Mouse (Mus musculus) c-Kit-positive CD71-positive TER-119-positive erythroid progenitor cells, embryonic 14.5 days (primary cell): ENCODE data around the gene Trank1.

Experiments used
- DNase-seq: peaks from one replicate; pipeline ENCODE4 v3.0.0-alpha.2; 2013; ENCODE audit warnings: low spot score

The Trank1 gene

DNA sequence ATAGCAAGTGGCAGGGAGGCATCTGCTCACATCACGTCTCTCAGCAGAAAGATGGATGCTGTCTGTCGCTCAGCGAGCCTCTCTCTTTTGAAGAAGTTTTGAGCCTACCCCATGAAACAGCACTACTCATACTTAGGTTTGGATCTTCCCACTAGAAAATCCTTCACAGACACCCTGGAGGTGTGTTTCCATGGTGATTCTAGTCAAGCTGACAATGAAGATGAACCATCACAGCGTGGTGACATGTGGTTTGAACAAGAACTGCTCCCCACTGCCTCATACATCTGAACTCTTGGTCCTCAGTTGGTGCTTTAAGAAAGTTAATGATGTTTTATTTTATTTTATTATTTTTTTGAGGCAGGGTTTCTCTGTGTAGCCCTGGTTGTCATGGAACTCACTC lies 114.4 kb downstream of the Trank1 start:
- no peak for DNase-seq

DNA sequence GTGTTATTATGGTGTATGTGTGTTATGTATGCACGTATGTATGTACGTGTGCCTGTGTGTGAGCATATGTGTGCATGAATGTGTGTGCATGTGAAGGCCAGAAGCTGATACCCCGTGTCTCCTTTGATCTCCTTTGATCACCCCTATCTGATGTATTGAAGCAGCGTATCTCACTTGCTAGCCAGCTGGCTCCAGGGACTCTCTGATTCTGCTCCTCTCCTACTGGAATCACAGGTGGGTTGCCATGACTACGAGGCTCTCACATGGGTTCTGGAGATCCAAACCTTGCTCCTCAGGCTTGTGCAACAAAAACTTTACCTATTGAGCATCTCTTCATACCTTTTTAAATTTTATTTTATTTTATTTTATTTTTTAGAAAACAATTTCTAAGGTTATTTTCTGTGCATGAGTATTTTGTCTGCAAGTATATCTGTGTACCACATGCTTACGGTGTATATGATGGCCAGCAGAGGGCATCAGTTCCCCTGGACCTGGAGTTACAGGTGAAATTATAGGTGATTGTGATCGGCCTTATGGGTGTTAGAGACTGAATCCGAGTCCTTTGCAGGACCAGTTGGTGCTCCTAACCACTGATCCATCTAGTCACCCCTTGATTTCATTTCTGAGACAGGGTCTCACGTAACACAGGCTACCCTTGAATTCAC lies 116.5 kb downstream of the Trank1 start:
- no peak for DNase-seq

DNA sequence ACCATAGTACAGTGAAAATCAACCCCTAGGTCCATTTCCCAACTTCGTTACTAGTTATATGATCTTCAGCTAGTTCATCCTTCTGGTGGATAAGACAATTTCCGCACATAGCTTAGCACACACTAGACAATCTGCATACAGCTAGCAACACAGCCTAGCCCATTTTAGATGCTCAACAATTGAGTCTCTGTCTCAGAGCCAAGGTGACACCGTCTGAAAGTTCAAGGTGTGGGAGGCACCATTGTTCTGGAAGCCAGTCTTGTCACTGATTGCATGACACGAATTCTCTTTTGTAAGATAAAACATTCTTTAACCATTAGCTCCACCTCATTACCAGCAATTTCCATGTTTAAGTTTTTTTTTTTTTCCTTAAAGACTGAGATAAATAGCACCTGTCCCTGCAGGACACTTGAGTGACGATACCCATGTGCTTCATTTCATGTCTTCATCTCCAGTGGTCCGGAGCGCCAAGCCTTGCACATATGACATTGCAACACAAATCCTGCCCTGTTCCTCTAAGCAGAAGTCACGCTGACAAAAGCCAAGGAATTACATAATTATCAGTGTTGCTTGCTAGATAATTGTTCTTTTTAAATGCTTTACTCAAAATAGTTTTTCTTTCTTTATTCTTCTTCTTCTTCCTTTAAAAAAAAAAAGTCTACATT lies 117.3 kb downstream of the Trank1 start:
- DNase-seq: no peak

DNA sequence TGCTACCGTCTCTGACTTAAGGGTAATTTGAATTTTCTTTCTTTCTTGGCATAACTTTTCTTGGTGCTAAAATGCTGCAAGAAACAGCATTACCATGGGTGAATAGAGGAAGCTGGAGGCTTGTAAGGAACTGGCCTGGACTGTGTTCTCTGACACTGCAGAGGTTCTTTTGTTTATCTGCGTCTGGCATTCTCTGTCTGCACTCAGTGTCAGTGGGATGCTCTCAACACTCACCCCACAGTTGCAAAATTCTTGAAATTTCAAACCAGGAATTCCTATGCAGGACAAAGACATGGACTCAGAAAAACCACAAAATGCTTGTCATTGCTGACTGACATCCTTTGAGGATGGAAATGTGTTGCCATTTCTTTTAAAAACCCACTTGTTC lies 117.8 kb downstream of the Trank1 start:
- DNase-seq: no peak

DNA sequence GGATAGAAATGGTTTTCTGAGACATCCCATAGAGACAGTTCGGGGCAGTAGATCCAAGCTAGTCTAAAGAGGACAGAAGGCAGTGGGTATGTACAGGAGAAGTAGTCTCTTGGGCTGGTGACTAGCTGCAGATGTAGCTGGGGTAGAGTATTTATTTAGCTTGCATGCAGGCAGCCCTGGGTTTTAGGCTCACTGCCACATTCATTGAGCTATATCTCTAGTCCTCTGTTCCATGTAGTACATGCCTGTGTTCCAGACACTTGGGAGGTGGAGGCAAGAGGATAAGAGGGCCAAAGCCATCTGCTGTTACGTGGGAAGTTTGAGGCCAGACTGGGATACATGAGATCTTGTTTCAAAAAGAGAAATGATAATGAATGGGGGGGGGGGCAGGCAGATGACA lies 123.9 kb downstream of the Trank1 start:
- DNase-seq: no peak

DNA sequence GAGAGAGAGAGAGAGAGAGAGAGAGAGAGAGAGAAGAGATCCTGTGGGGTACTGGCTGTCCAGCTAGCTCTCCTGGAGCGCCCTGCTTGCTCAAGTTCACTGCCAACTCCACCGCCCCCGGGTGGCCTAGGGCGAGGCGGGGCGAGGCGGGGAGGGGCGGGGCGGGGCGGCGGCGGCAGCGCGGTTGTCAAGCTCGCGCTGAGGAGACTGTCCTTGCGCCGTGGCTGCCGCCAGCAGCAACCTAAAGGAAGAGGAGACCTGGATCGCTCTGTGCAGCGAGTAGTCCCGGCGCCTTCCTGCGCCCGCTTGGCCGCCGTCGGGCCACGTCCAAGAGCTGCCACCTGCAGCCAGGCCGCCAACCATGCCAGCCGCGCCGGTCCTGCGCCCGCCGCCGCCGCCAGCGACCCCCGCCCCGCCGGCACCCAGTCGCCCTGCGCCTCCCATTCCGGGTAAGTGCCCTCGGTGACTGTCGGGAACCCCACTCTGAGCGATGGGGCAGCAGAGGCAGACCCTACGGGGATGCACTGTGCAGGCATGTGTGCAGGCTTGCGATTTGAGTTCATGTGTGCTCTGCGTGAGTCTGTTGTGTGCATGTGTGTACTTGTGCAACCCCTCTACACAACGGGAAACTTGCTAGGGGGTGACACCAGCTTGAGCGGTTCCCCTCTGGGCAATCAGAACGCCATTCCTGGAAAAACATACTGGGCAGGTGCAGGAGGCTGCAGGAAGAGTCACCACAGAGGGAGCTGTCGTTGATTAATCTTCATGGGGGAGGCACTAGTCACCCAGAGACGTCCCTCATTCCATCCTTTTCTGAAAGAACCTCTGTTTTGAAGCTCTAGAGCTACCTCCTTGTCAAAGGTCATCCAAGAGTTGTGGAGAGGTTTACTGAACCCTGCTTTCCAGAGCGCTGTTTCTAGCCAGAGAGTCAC lies 127.6 kb downstream of the Trank1 start, which contains the start of gene Dclk3:
Dclk3 (plus strand) TSS at position 178 of the 932 bp plus-strand sequence.
- DNase-seq: no peak

DNA sequence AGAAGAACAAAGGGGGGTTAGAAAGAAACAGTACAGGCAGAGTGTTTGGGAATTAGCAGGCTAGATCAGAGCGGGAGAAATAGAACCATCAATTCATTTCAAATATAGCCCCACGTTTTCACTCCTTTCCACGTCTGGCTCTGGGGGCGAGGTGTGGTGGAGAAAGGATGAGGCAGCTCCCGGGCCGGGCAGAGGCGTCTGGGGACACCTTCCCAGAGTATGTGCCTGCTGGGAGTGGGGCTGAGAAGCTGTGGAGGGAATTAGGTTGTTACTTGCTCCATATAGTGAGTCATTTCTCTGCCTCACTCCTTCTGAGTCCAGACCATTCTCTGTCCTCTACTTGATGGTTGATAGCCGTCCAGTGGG lies 128.3 kb downstream of the Trank1 start:
- DNase-seq: no peak

DNA sequence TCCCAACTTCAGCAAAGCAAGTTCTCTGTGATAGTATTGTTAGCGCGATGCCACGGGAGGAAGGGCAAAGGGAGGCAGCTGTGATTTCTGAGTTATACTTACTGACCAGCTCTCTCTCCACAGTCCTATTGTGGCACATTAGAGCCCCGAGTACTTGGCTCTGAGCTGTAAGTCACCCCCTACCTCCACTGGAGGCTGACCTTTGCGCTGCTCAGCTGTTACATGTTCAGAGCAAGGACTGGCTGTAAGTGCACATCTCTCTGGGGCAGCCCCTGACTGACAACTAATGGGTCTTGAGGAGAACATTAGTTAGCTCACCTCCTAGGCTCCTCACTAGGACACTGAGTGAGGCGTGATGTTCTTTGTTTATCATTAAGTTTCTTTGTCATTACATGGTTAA lies 128.9 kb downstream of the Trank1 start:
- no peak for DNase-seq

DNA sequence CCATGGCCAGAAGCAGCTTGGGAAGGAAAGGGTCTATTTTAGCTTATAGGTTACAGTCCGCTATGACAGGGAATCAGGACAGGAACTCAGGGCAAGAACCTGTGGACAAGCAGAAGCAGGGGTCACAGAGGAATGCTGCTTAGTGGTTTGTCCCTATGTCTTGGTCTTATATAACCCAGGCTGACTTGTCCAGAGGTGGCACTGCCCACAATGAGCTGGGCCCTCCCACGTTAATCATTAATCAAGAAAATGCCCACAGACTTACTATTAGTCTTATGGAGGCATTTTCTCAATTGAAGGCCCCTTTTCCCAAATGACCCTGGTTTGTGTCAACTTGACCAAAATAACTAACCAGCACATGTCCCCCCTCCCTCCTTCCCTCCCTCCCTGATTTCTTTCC lies 129.6 kb downstream of the Trank1 start:
- no peak for DNase-seq
